Mouse (Mus musculus) ES-Bruce4 (cell line): ENCODE measurements around the gene Rpl4. TPM values are rescaled to one million over a fixed set of nuclear protein-coding genes. Genes with fewer than 3 reads are reported as not detected.

Source experiments
- H3K27ac ChIP-seq: 2 replicates; pipeline ENCODE4 v1.5.1; 2012; ENCODE audit warnings: low read length, inconsistent platforms; ENCODE audit not compliant: insufficient read depth
- H3K27me3 ChIP-seq: 2 replicates; pipeline ENCODE4 v1.6.1; 2012; ENCODE audit warnings: mild to moderate bottlenecking, low read length, inconsistent platforms; ENCODE audit not compliant: control insufficient read depth, poor library complexity, insufficient read depth, severe bottlenecking
- H3K36me3 ChIP-seq: 2 replicates; pipeline ENCODE4 v1.6.1; 2012; ENCODE audit warnings: inconsistent platforms, mild to moderate bottlenecking, low read length, moderate library complexity; ENCODE audit not compliant: control insufficient read depth, poor library complexity, insufficient read depth, severe bottlenecking
- H3K4me1 ChIP-seq: one replicate; pipeline ENCODE4 v1.8.1; 2011; ENCODE audit warnings: low read length; ENCODE audit not compliant: control insufficient read depth, insufficient read depth
- H3K4me3 ChIP-seq: 2 replicates; pipeline ENCODE4 v1.5.1; 2011; ENCODE audit warnings: low read depth, mild to moderate bottlenecking, low read length
- H3K9ac ChIP-seq: 2 replicates; pipeline ENCODE4 v1.6.1; 2012; ENCODE audit warnings: low read depth, mild to moderate bottlenecking, inconsistent platforms; ENCODE audit not compliant: poor library complexity, severe bottlenecking
- H3K9me3 ChIP-seq: replicated peaks from 2 replicates; pipeline ENCODE4 v1.6.1; 2012; ENCODE audit warnings: mild to moderate bottlenecking, low read length, inconsistent platforms; ENCODE audit not compliant: control insufficient read depth, poor library complexity, insufficient read depth, severe bottlenecking
- CTCF ChIP-seq: IDR thresholded peaks from one replicate; pipeline ENCODE4 v1.8.1; 2011; ENCODE audit warnings: low read depth, low read length
- EP300 ChIP-seq: IDR thresholded peaks from 2 replicates; pipeline ENCODE4 v1.6.1; 2011; ENCODE audit warnings: low read depth, low read length; ENCODE audit not compliant: insufficient read depth
- POLR2A ChIP-seq: IDR thresholded peaks from one replicate; pipeline ENCODE4 v1.8.1; 2011; ENCODE audit warnings: low read length; ENCODE audit not compliant: insufficient read depth
- polyA plus RNA-seq: library from polyadenylated mRNA; stranded (reverse); fragments of >200 nt; gene quantifications from 2 replicates; pipeline ENCODE4 v1.2.4, GENCODE M21; 2011; ENCODE audit warnings: low read depth; ENCODE audit not compliant: missing spikeins, insufficient read depth, insufficient read length

The Rpl4 gene
- polyA plus RNA-seq, 1 experiment = 3,163 TPM

DNA sequence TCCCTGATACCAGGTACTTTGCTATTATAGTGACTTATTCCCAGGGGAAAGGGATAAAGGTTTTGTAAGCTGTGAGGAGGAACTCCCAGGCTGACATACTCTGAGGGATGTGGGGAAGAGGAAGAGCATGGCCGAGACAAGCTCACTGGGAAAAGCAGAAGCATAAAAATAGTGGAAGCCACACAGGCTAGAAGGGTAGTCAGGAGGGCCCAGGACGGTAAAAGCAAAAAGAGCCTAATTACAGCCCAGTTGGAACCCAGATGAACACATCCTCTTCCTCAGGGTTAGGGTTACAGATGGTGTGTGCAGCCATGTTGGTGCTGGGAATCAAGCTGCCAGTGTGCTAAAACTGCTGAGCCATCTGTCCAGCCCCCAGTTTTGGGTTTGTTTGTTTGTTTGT, 48.9 kb downstream of the Rpl4 start:
- Histone ChIP-seq H3K36me3 (no peaks in the 10 kb centered on the region), H3K9me3 (no peaks in the 10 kb centered on the region), H3K27ac (no peak overlapping the region), H3K9ac (no peak overlapping the region), H3K27me3 (no peaks in the 10 kb centered on the region), H3K4me1 (peaks cover 5% of the 10 kb centered on the region), H3K4me3 (no peak overlapping the region)
- no peak for TF ChIP-seq CTCF
- TF ChIP-seq POLR2A = no peak
- no peak for TF ChIP-seq EP300

DNA sequence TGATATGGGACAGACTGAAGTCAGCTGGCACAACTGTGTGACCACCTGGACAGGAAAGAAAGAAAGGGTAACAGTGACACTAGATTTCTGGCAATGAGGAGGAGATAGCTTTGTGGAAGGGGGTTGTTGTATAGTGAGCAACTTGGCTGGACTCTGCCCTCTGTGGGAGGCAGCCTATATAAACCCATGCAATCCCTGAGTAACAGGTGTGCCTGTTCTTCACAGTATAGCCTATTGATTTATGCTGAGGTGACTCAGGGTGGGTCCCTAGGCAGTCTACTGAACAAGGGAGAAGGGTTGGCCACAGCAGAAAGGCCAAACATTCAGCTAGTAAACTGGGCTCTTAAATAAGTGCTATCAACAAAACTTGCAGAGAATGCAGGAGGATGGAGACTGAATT, 52.6 kb downstream of the Rpl4 start:
- H3K27me3 ChIP-seq = no peaks in the 10 kb centered on the region
- H3K4me3 ChIP-seq = no peak overlapping the region
- no peak overlapping the region for H3K9ac ChIP-seq
- no peaks in the 10 kb centered on the region for H3K36me3 ChIP-seq
- TF ChIP-seq EP300 (no peak), CTCF (no peak)
- H3K4me1 ChIP-seq = peaks cover 2% of the 10 kb centered on the region
- H3K9me3 ChIP-seq = no peaks in the 10 kb centered on the region
- H3K27ac ChIP-seq = no peak overlapping the region

DNA sequence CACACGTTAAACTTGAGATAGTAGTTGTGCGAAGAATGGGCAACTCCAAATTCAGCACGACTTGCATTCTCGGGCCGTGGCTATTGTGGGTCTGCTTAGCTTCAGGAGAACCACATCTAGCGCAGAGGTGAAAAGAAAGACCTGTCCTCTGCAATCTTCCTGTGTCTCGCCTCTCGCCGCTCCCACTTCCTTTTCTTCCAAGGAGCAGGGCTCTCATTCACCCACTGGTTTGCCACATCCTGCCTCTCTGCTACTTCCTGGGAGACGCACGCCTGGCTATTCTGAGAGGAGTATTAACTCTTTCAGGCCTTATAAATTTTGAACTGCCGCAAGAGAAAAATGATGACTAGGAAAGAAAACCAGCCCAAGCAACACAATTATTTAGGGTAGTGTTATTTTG, 54.6 kb downstream of the Rpl4 start:
- H3K9ac ChIP-seq = no peak overlapping the region
- H3K27me3 ChIP-seq = no peaks in the 10 kb centered on the region
- no peak overlapping the region for H3K27ac ChIP-seq
- H3K9me3 ChIP-seq = no peaks in the 10 kb centered on the region
- no peak overlapping the region for H3K4me3 ChIP-seq
- H3K36me3 ChIP-seq = no peaks in the 10 kb centered on the region
- no peak for TF ChIP-seq CTCF
- TF ChIP-seq POLR2A = no peak
- no peak for TF ChIP-seq EP300
- H3K4me1 ChIP-seq = no peaks in the 10 kb centered on the region

Other genes with a start within 250 kb of the Rpl4 start
- gene Smad6, start 151.3 kb upstream of the Rpl4 start, polyA plus RNA-seq = 2.7 and 4.7 TPM in 2 replicates
- 0.49 and 0.58 TPM in 2 replicates for gene Lctl, start 56.2 kb upstream of the Rpl4 start, polyA plus RNA-seq
- 162 and 167 TPM in 2 replicates for gene Zwilch, start 271 bp upstream of the Rpl4 start, polyA plus RNA-seq
- 37.0 and 37.1 TPM in 2 replicates for gene Snapc5, start 5.9 kb downstream of the Rpl4 start, polyA plus RNA-seq
- gene Uchl4, start 61.8 kb downstream of the Rpl4 start, polyA plus RNA-seq = 13.2 and 14.3 TPM in 2 replicates
- 80.1 and 85.7 TPM in 2 replicates for gene Map2k1, start 80.3 kb downstream of the Rpl4 start, polyA plus RNA-seq
- 148 and 152 TPM in 2 replicates for gene Tipin, start 108.2 kb downstream of the Rpl4 start, polyA plus RNA-seq
- 9.3 and 10.4 TPM in 2 replicates for gene Dis3l, start 167.9 kb downstream of the Rpl4 start, polyA plus RNA-seq
- 0.40 and 0.94 TPM in 2 replicates for gene Megf11, start 212.3 kb downstream of the Rpl4 start, polyA plus RNA-seq